In genomic region chr1:126877495-126877894, GRCm38 (mm10) we compare ENCODE assay signal across 26 mouse cellular contexts. TPM values are rescaled to one million over a fixed set of nuclear protein-coding genes. Genes with fewer than 3 reads are reported as not detected.
"Had no signal": no experiment of that assay in that cellular context is flagged by ENCODE, and none has a peak within 500 bp of the region (broad histone marks: within the 10 kb centered on the region; RNA-seq: fewer than 3 reads in every experiment).

No protein-coding gene starts in this region.

- H3K27me3 ChIP-seq: limb, embryonic 12.5 days; limb, embryonic 13.5 days; limb, embryonic 15.5 days; liver, embryonic 12.5 days; liver, embryonic 13.5 days; liver, embryonic 15.5 days; lung, embryonic 15.5 days; megakaryocyte, embryonic 14.5 days; midbrain, embryonic 12.5 days; midbrain, embryonic 13.5 days; midbrain, embryonic 15.5 days; neural tube, embryonic 12.5 days had no signal

- H3K36me3 ChIP-seq: limb, embryonic 10.5 days; limb, embryonic 12.5 days; limb, embryonic 13.5 days; limb, embryonic 15.5 days; liver, embryonic 12.5 days; liver, embryonic 13.5 days; liver, embryonic 15.5 days; lung, embryonic 15.5 days; midbrain, embryonic 10.5 days; midbrain, embryonic 12.5 days; midbrain, embryonic 13.5 days; midbrain, embryonic 15.5 days; neural tube, embryonic 12.5 days had no signal

- H3K9ac ChIP-seq: limb, embryonic 12.5 days; limb, embryonic 13.5 days; limb, embryonic 15.5 days; liver, embryonic 12.5 days; liver, embryonic 13.5 days; liver, embryonic 14.5 days; liver, embryonic 15.5 days; liver, postnatal 0 days; lung, embryonic 14.5 days; lung, embryonic 15.5 days; midbrain, embryonic 12.5 days; midbrain, embryonic 13.5 days; midbrain, embryonic 15.5 days; neural tube, embryonic 12.5 days had no signal

- ATAC-seq: liver, embryonic 12.5 days; liver, postnatal 0 days; lung, postnatal 0 days; midbrain, embryonic 13.5 days; midbrain, embryonic 15.5 days; midbrain, embryonic 16.5 days had no signal

- H3K4me1 ChIP-seq: limb, embryonic 10.5 days; limb, embryonic 12.5 days; limb, embryonic 13.5 days; limb, embryonic 15.5 days; liver, embryonic 12.5 days; liver, embryonic 13.5 days; liver, embryonic 15.5 days; lung, embryonic 15.5 days; megakaryocyte, embryonic 14.5 days; midbrain, embryonic 10.5 days; midbrain, embryonic 12.5 days; midbrain, embryonic 13.5 days; midbrain, embryonic 15.5 days; neural tube, embryonic 12.5 days had no signal

- H3K9me3 ChIP-seq: limb, embryonic 10.5 days; limb, embryonic 12.5 days; limb, embryonic 13.5 days; limb, embryonic 15.5 days; liver, embryonic 12.5 days; liver, embryonic 13.5 days; liver, embryonic 15.5 days; lung, embryonic 15.5 days; midbrain, embryonic 10.5 days; midbrain, embryonic 12.5 days; midbrain, embryonic 13.5 days; midbrain, embryonic 15.5 days; neural tube, embryonic 12.5 days had no signal

- H3K27ac ChIP-seq: limb, embryonic 10.5 days; limb, embryonic 12.5 days; limb, embryonic 13.5 days; limb, embryonic 15.5 days; liver, embryonic 12.5 days; liver, embryonic 13.5 days; liver, embryonic 14.5 days; liver, embryonic 15.5 days; lung, embryonic 15.5 days; macrophage; midbrain, embryonic 10.5 days; midbrain, embryonic 12.5 days; midbrain, embryonic 13.5 days; midbrain, embryonic 15.5 days; neural tube, embryonic 12.5 days had no signal

- H3K4me2 ChIP-seq: limb, embryonic 12.5 days; limb, embryonic 13.5 days; limb, embryonic 15.5 days; liver, embryonic 11.5 days; liver, embryonic 12.5 days; liver, embryonic 13.5 days; liver, embryonic 15.5 days; lung, embryonic 14.5 days; lung, embryonic 15.5 days; midbrain, embryonic 11.5 days; midbrain, embryonic 12.5 days; midbrain, embryonic 13.5 days; midbrain, embryonic 15.5 days; neural tube, embryonic 12.5 days had no signal

- H3K4me3 ChIP-seq: limb, embryonic 10.5 days; limb, embryonic 12.5 days; limb, embryonic 13.5 days; limb, embryonic 15.5 days; liver, embryonic 12.5 days; liver, embryonic 13.5 days; liver, embryonic 15.5 days; lung, embryonic 15.5 days; megakaryocyte, embryonic 14.5 days; midbrain, embryonic 10.5 days; midbrain, embryonic 12.5 days; midbrain, embryonic 13.5 days; midbrain, embryonic 15.5 days; myocyte; neural tube, embryonic 12.5 days had no signal

RNA-seq across cellular contexts. Expression of gene Nckap5, which starts 46.9 kb away (rescaled TPM):
- total RNA-seq: megakaryocyte, adult 5-6 weeks; megakaryocyte-erythroid progenitor cell, adult 5-6 weeks; monocyte, adult 5-6 weeks had no signal
- polyA plus RNA-seq: macrophage had no signal
